Mouse (Mus musculus) heart, postnatal 0 days (tissue): ENCODE measurements around the gene Fgfr2. TPM values are rescaled to one million over a fixed set of nuclear protein-coding genes. Genes with fewer than 3 reads are reported as not detected.

ENCODE experiments used
- ATAC-seq: fragments of 200-750 bp; cut with Nextera tagmentation; 2 replicates; pipeline ENCODE4 v1.8.0; 2017; ENCODE audit warnings: low read depth, moderate number of reproducible peaks, moderate library complexity; ENCODE audit not compliant: insufficient read depth
- DNase-seq: peaks from one replicate; pipeline ENCODE4 v3.0.0-alpha.2; 2016; ENCODE audit warnings: low spot score
- H3K27ac ChIP-seq: fragments of 300-500 bp; sonication (generic); 2 replicates; pipeline ENCODE4 v1.5.1; 2014; ENCODE audit warnings: low read depth, mild to moderate bottlenecking
- H3K27me3 ChIP-seq: fragments of 300-500 bp; sonication (generic); 2 replicates; pipeline ENCODE4 v1.6.1; 2014; ENCODE audit warnings: low read length, mixed read lengths; ENCODE audit not compliant: control insufficient read depth, insufficient read depth
- H3K36me3 ChIP-seq: fragments of 300-500 bp; sonication (generic); replicated peaks from 2 replicates; pipeline ENCODE4 v1.6.1; 2014; ENCODE audit warnings: low read length, mixed read lengths; ENCODE audit not compliant: control insufficient read depth, insufficient read depth
- H3K4me1 ChIP-seq: fragments of 300-500 bp; sonication (generic); 2 replicates; pipeline ENCODE4 v1.6.1; 2014; ENCODE audit warnings: antibody characterized with exemption; ENCODE audit not compliant: control insufficient read depth, insufficient read depth
- H3K4me2 ChIP-seq: fragments of 300-500 bp; sonication (generic); 2 replicates; pipeline ENCODE4 v1.6.1; 2014; ENCODE audit warnings: low read depth, mild to moderate bottlenecking, low read length, moderate library complexity
- H3K4me3 ChIP-seq: fragments of 300-500 bp; sonication (generic); 2 replicates; pipeline ENCODE4 v1.5.1; 2014; ENCODE audit warnings: low read depth, low read length
- H3K9ac ChIP-seq: fragments of 300-500 bp; sonication (generic); replicated peaks from 2 replicates; pipeline ENCODE4 v1.6.1; 2014; ENCODE audit warnings: low read depth, low read length, mixed read lengths
- H3K9me3 ChIP-seq: fragments of 300-500 bp; sonication (generic); replicated peaks from 2 replicates; pipeline ENCODE4 v1.6.1; 2016; ENCODE audit warnings: low read length; ENCODE audit not compliant: control insufficient read depth
- CTCF ChIP-seq: IDR thresholded peaks from 2 replicates; pipeline ENCODE4 v1.5.1; 2016; ENCODE audit warnings: antibody characterized with exemption, control low read depth, low read depth
- EP300 ChIP-seq: IDR thresholded peaks from 2 replicates; pipeline ENCODE4 v1.6.1; 2016; ENCODE audit warnings: antibody characterized with exemption, low read depth
- WGBS: fragments of 180-500 bp; shearing (Covaris S2); extraction: QIAGEN DNeasy Blood & Tissue Kit; methylation state at CpG from one replicate; pipeline ENCODE4 v1.1.7; 2014; 5-methylcytosine and 5-hydroxymethylcytosine counted together
- polyA plus RNA-seq: library from polyadenylated mRNA; unstranded; fragments of >200 nt; fragmentation: Nextera tagmentation; extraction: Ambion mirVana; gene quantifications from 2 replicates; pipeline ENCODE4 v1.2.1, GENCODE M21; 2015
- total RNA-seq: library from RNA; depleted of rRNA; stranded (reverse); fragments of >200 nt; gene quantifications from 2 replicates; pipeline ENCODE4 v1.2.3, GENCODE M21; 2014; ENCODE audit warnings: low replicate concordance

Gene Fgfr2
- total and polyA plus RNA-seq, 2 experiments from 2014 or later: 3.8 to 11.5 TPM

- no peak overlapping the region for H3K4me2 ChIP-seq
- 81% methylated on average over 13 of the region's 13 CpGs for WGBS
- H3K36me3 ChIP-seq: no peaks in the 10 kb centered on the region
- no peak overlapping the region for H3K9ac ChIP-seq
- ATAC-seq (no peak), DNase-seq (no peak)
- H3K9me3 ChIP-seq: no peaks in the 10 kb centered on the region
- peaks cover 53% of the 10 kb centered on the region for H3K4me1 ChIP-seq
- H3K4me3 ChIP-seq: no peak overlapping the region
- TF ChIP-seq EP300 (no peak), CTCF (no peak)
- H3K27me3 ChIP-seq: no peaks in the 10 kb centered on the region
- H3K27ac ChIP-seq: no peak overlapping the region
Measured at GRCm38 (mm10) chr7:132788826-132789225, 334.3 kb downstream of the Fgfr2 start.

- no peak for ATAC-seq
- H3K4me3 ChIP-seq: no peak overlapping the region
- TF ChIP-seq CTCF (no peak), EP300 (no peak)
- WGBS: 67% methylated on average over 4 of the region's 4 CpGs
- H3K4me1 ChIP-seq: peaks cover 46% of the 10 kb centered on the region
- H3K27me3 ChIP-seq: no peaks in the 10 kb centered on the region
- H3K27ac ChIP-seq: peak overlapping the region; percentile 83
- H3K36me3 ChIP-seq: no peaks in the 10 kb centered on the region
- no peak overlapping the region for H3K4me2 ChIP-seq
- DNase-seq: no peak
- H3K9ac ChIP-seq: no peak overlapping the region
- no peaks in the 10 kb centered on the region for H3K9me3 ChIP-seq
Measured at GRCm38 (mm10) chr7:132787496-132788190, 335.5 kb downstream of the Fgfr2 start.

DNA sequence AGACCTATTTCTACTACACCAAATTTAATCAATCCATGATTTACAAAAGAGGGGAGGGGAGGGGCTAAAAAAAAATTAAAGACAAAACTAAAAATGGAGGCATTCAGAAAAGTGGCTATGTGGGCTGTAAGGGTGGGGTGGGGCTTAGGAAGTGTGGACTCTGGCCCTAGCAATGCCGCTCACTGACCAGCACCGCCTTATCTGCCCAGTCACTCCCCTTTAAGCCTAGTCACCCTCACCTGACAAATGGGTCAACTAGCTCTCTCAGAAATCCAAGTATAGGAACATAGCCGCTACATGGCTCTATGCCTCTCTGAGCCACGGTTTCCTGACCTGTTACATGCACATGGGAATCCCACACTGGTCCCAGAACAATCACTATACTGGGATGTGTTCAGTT lies 336.1 kb downstream of the Fgfr2 start:
- DNase-seq (no peak), ATAC-seq (no peak)
- H3K9me3 ChIP-seq: no peaks in the 10 kb centered on the region
- H3K27ac ChIP-seq: peak overlapping the region; percentile 83
- H3K4me1 ChIP-seq: peaks cover 47% of the 10 kb centered on the region
- H3K4me2 ChIP-seq: no peak overlapping the region
- H3K9ac ChIP-seq: no peak overlapping the region
- no peaks in the 10 kb centered on the region for H3K36me3 ChIP-seq
- H3K27me3 ChIP-seq: no peaks in the 10 kb centered on the region
- 79% methylated on average over 4 of the region's 4 CpGs for WGBS
- no peak overlapping the region for H3K4me3 ChIP-seq
- TF ChIP-seq EP300 (no peak), CTCF (no peak)

GRCm38 (mm10) chr7:132786522-132786921 lies 336.6 kb downstream of the Fgfr2 start:
- H3K4me2 ChIP-seq: no peak overlapping the region
- H3K27ac ChIP-seq: peak overlapping the region; percentile 83
- DNase-seq (no peak), ATAC-seq (peak; percentile 10; the same call in 1 of the 2 replicates)
- H3K4me1 ChIP-seq: peaks cover 52% of the 10 kb centered on the region
- TF ChIP-seq EP300 (no peak), CTCF (no peak)
- H3K36me3 ChIP-seq: no peaks in the 10 kb centered on the region
- H3K27me3 ChIP-seq: no peaks in the 10 kb centered on the region
- H3K9ac ChIP-seq: no peak overlapping the region
- no peak overlapping the region for H3K4me3 ChIP-seq
- H3K9me3 ChIP-seq: no peaks in the 10 kb centered on the region
- WGBS: 26% methylated on average over 4 of the region's 4 CpGs

DNA sequence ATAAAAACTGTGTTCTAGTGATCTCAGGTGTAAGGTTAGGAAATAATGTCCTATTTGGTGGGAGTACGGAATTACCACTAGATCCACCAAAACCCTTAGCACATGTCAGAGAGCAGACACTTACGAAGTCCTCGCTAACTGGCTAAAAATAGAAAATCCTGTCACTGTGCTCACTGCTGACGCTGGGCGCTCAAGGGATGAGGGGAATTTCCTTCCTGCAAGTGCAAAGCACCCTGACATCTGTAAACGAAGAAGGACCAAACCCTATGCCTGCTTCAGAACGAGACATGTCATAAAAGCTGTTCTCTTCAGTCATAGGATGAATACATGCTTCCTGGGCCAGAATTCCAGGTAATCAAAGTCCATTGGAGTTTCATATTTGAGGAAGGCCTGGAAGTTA lies 337.1 kb downstream of the Fgfr2 start:
- no peaks in the 10 kb centered on the region for H3K27me3 ChIP-seq
- DNase-seq (peak; percentile 91), ATAC-seq (peak; percentile 66; the same call in 1 of the 2 replicates)
- peak overlapping the region; percentile 83 for H3K27ac ChIP-seq
- no peak overlapping the region for H3K4me2 ChIP-seq
- H3K4me1 ChIP-seq: peaks cover 57% of the 10 kb centered on the region
- H3K36me3 ChIP-seq: no peaks in the 10 kb centered on the region
- no peaks in the 10 kb centered on the region for H3K9me3 ChIP-seq
- H3K9ac ChIP-seq: no peak overlapping the region
- H3K4me3 ChIP-seq: no peak overlapping the region
- 11% methylated on average over 7 of the region's 7 CpGs for WGBS
- TF ChIP-seq CTCF: no peak
- TF ChIP-seq EP300: peak; percentile 42; the same call in 1 of the 2 replicates

DNA sequence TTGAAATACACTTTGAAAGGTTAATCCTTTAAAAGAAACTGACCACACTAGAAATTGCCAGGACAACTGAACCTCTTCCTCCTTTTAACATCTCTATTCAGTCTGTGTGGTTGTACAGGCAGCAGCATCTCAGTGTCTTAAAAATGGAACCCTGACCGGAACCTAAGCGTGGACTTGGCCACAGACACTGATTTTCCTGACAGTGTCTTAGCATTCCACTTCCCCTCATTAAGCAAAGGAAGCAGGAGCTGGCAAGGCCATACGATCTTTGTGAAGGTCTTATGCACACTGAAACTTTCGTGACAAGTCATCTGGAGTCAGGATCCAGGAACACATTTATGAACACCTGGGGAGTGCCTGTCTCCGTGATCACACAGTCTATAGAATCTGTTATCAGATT lies 339.0 kb downstream of the Fgfr2 start:
- Histone ChIP-seq H3K27ac (peak overlapping the region; percentile 3; the same call in 1 of the 2 replicates), H3K9ac (no peak overlapping the region)

More for the DNA sequence above, 339.0 kb downstream of the Fgfr2 start:
- WGBS: 58% methylated on average over 5 of the region's 5 CpGs
- Histone ChIP-seq H3K4me1 (peaks cover 61% of the 10 kb centered on the region), H3K36me3 (no peaks in the 10 kb centered on the region), H3K4me3 (no peak overlapping the region), H3K27me3 (no peaks in the 10 kb centered on the region), H3K9me3 (no peaks in the 10 kb centered on the region), H3K4me2 (no peak overlapping the region)
- TF ChIP-seq EP300 (no peak), CTCF (no peak)
- DNase-seq (no peak), ATAC-seq (no peak)
